Mouse (Mus musculus): ENCODE measurements at regions not wholly inside any gene's neighbourhood (a gene's known extent, or its start where the extent isn't known, plus 50 kb on each side); places are given as distances from the start of the nearest gene placed in this dataset.
A peak's percentile ranks its signal among the peaks of the same experiment; 100 is the strongest.

DNA sequence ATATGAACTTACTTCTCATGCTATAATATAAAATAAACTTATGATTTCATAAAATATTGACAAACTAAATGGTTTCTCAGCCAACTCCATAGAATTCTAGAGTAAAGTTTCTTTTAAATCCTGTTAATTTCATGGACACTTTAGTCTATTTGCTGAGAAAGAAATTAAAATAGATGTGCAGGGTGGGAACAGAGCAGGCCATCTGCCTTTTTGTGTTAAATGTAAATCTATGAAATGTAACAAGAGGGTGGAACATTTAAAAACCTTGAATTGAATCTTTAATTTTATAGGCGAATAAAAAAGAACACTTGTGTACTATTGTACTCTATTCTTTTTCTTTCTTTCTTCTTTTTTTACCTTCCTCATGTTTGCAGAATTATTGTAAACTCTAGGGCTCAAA is 1050.7 kb downstream of the Tbl1xr1 start:
- Histone ChIP-seq H3K9me3 (no peaks in the 10 kb centered on the region), H3K27ac (no peak overlapping the region), H3K36me3 (no peaks in the 10 kb centered on the region), H3K4me1 (no peaks in the 10 kb centered on the region), H3K4me3 (no peak overlapping the region), H3K9ac (no peak overlapping the region), H3K4me2 (replicated peaks) (no peak overlapping the region), H3K27me3 (no peaks in the 10 kb centered on the region)
- no peak for ATAC-seq (ENCODE audit: low FRiP score, low read depth)
- WGBS, result 95% methylated on average over 1 of the region's 1 CpGs

DNA sequence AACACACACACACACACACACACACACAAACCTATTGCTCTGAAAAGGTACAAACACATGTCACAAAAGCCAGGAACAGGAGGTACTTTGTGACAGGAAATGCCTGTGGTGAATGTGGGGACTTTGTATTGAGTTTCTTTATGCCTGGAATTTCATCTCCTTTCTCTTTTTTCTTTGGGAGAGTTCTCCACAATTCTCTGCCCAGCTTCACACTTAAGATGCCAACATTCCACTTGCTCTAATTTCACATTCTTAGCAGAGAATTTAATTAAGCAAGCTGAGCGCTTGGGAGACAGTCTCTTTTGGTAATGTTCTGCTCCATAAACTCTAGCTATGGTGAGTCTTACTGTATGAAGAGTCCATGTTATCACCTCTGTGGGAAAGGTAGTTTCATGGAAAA is 1059.1 kb downstream of the Tbl1xr1 start:
- H3K36me3 ChIP-seq, result no peaks in the 10 kb centered on the region
- H3K9me3 ChIP-seq, result no peaks in the 10 kb centered on the region
- no peak overlapping the region for H3K9ac ChIP-seq
- H3K27me3 ChIP-seq, result no peaks in the 10 kb centered on the region
- no peak overlapping the region for H3K4me3 ChIP-seq
- WGBS, result 74% methylated on average over 1 of the region's 1 CpGs
- ATAC-seq (ENCODE audit: low FRiP score, low read depth), result no peak
- H3K4me2 ChIP-seq (replicated peaks), result no peak overlapping the region
- no peaks in the 10 kb centered on the region for H3K4me1 ChIP-seq
- no peak overlapping the region for H3K27ac ChIP-seq

DNA sequence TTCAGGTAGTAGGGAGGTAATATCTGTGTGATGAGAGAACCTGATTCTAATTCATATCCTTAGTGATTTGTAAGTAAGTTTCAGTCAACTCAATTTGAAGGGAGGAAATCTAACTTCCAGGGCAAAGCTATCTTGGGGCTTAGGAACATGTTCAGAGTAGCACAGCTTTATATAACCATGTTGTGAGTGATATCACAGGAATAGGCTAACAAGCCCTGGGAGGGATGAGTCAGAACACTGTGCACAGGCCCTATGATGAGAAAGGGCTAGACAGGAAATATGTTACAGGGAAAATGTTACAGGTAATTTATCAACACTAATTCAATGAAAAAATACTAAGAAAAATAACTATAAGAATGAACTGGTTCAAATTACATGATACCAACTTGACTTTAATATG is 1062.5 kb downstream of the Tbl1xr1 start:
- ATAC-seq (ENCODE audit: low FRiP score, low read depth), result no peak
- no peak overlapping the region for H3K27ac ChIP-seq
- H3K4me3 ChIP-seq, result no peak overlapping the region
- no peak overlapping the region for H3K9ac ChIP-seq
- no peaks in the 10 kb centered on the region for H3K9me3 ChIP-seq
- no peak overlapping the region for H3K4me2 ChIP-seq (replicated peaks)
- H3K27me3 ChIP-seq, result no peaks in the 10 kb centered on the region
- no peaks in the 10 kb centered on the region for H3K36me3 ChIP-seq
- no peaks in the 10 kb centered on the region for H3K4me1 ChIP-seq

DNA sequence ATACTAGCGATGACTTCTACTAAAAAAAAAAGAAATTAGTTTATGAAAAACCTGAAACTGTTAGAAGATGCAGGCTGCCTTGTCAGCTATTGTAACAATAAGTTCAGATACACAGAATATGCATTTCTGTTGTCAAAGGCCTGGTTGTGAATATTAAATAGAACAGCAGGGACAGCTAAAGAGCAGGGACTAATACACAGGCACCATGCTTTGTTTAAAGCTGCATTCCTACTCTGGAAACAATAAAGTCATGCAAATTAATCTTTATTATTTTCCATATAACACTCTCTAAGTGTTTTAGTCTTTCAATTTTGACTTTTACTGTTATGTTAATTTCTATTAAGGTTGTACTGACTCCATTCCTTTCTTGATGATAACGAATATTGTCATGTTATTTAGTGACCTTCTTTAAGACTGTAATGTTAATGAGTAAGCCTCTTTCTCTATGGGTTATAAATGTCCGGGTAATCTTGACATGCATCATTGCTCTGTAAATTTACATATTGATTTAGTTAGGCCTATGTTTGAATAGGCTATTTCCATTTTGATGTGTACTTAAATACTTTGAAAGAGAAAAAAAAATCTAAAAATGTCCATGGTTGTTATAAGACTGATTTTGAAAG is 1088.5 kb downstream of the Tbl1xr1 start:
- Histone ChIP-seq H3K4me2 (replicated peaks) (no peak overlapping the region), H3K9ac (no peak overlapping the region), H3K36me3 (no peaks in the 10 kb centered on the region), H3K9me3 (no peaks in the 10 kb centered on the region), H3K4me1 (no peaks in the 10 kb centered on the region), H3K4me3 (no peak overlapping the region), H3K27me3 (no peaks in the 10 kb centered on the region), H3K27ac (no peak overlapping the region)
- ATAC-seq (ENCODE audit: low FRiP score, low read depth), result no peak
- WGBS, result 78% methylated on average over 3 of the region's 3 CpGs

DNA sequence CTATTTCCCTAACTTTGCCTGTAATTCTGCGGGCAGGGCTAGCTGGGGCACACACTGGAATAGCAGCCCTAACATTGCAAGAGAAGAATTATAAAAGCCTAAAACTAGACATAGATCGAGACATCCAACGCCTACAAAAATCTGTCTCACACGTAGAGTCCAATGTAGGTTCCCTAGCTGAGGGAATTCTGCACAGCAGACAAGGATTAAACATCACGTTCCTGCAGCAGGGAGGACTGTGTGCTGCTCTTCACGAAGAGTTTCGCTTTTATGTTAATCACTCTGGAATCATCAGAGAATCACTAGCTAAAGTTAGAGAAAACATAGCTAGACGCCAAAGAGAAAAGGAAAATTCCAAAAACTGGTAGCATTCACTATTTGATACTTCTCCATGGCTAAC is 1106.9 kb downstream of the Tbl1xr1 start:
- Histone ChIP-seq H3K27ac (no peak overlapping the region), H3K36me3 (no peaks in the 10 kb centered on the region), H3K9ac (no peak overlapping the region), H3K4me3 (no peak overlapping the region), H3K9me3 (no peaks in the 10 kb centered on the region), H3K27me3 (no peaks in the 10 kb centered on the region), H3K4me1 (no peaks in the 10 kb centered on the region), H3K4me2 (replicated peaks) (no peak overlapping the region)
- WGBS, result 89% methylated on average over 8 of the region's 8 CpGs
- ATAC-seq (ENCODE audit: low FRiP score, low read depth), result no peak

DNA sequence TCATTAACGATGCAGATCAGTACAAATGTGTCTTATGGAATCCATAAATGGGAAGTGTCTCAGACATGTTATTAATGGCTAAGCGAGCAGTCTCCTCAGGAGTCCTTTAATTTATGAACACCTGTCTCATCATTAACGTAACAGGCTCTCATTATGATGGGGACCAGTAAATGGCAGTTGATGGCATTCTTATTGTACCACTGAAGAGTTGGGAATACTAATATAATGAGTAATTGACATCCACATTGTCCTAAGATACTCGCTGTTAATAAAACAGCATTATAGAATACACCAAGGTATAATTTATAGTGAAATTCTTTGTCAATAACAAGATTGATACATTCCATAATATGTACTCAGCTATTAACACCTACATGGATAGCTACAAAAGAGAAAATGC is 1112.0 kb downstream of the Tbl1xr1 start:
- Histone ChIP-seq H3K9ac (no peak overlapping the region), H3K27ac (no peak overlapping the region), H3K4me3 (no peak overlapping the region), H3K9me3 (no peaks in the 10 kb centered on the region), H3K4me2 (replicated peaks) (no peak overlapping the region), H3K36me3 (no peaks in the 10 kb centered on the region), H3K4me1 (no peaks in the 10 kb centered on the region), H3K27me3 (no peaks in the 10 kb centered on the region)
- 74% methylated on average over 4 of the region's 4 CpGs for WGBS
- no peak for ATAC-seq (ENCODE audit: low FRiP score, low read depth)

DNA sequence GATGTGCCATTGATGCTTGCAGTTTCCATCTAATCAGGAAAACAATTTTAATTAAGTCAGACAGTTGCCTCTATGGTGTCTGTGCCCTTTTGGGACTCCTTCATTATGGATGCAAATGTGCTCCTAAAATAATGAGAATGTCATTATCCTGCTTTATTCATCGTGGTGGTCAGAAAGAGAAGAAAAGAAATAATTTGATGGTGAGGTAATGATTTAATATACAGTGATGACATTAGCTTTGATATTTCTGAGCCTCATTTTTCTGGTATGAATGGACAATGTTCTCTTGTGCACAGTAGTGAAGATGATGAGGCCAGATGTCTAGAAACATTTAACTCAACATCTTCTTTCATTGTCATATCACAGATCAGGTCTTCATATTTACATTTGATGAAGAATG is 1123.6 kb downstream of the Tbl1xr1 start:
- WGBS, result 76% methylated on average over 1 of the region's 1 CpGs
- Histone ChIP-seq H3K4me3 (no peak overlapping the region), H3K27ac (no peak overlapping the region)

DNA sequence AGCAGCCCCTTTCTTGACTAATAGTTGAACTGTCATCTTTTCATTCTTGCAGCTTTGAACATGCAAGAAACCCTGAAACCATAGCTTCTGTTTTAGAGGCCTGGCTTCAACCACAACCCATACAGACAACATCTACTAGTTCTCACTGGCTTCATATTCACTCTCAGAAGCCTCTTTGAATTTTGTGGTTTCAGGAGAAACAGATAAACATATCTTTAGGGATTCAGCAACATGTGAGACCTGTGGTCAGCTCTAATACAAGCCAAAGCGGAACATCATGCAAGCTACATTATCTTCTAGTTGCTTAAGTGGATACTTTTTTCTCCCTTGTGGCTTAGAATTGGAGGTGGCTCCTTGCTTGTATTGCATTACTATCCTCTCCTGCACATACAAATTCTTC is 1138.0 kb downstream of the Tbl1xr1 start:
- Histone ChIP-seq H3K4me1 (no peaks in the 10 kb centered on the region), H3K36me3 (no peaks in the 10 kb centered on the region), H3K27ac (no peak overlapping the region), H3K4me3 (no peak overlapping the region), H3K9ac (no peak overlapping the region), H3K27me3 (no peaks in the 10 kb centered on the region), H3K9me3 (no peaks in the 10 kb centered on the region), H3K4me2 (replicated peaks) (no peak overlapping the region)
- 93% methylated on average over 1 of the region's 1 CpGs for WGBS
- no peak for ATAC-seq (ENCODE audit: low FRiP score, low read depth)

More for the DNA sequence above, 1123.6 kb downstream of the Tbl1xr1 start:
- no peak overlapping the region for H3K9ac ChIP-seq
- ATAC-seq (ENCODE audit: low FRiP score, low read depth), result no peak
- no peak overlapping the region for H3K4me2 ChIP-seq (replicated peaks)
- H3K27me3 ChIP-seq, result no peaks in the 10 kb centered on the region
- no peaks in the 10 kb centered on the region for H3K36me3 ChIP-seq
- H3K9me3 ChIP-seq, result no peaks in the 10 kb centered on the region
- no peaks in the 10 kb centered on the region for H3K4me1 ChIP-seq

DNA sequence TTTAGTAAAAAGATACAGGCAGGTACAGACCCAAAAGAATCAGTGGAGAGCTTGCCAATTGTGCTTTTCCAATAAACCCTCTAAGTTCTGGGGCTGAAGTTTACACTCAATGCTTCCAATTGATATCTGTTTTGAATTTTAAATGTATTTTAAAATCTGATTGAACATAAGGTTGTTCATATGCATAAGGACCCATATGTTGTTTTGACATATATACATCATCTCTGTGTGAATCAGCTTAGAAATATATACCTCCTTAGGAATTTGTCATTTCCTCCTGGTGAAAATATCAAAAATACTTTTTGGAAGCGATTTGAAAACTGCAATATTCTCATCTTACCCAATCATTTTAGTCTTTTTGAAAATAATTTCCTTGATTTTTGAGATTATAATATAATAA is 1140.3 kb downstream of the Tbl1xr1 start:
- H3K27ac ChIP-seq, result no peak overlapping the region
- H3K36me3 ChIP-seq, result no peaks in the 10 kb centered on the region
- H3K4me1 ChIP-seq, result no peaks in the 10 kb centered on the region
- no peaks in the 10 kb centered on the region for H3K9me3 ChIP-seq
- H3K27me3 ChIP-seq, result no peaks in the 10 kb centered on the region
- no peak overlapping the region for H3K4me3 ChIP-seq
- 71% methylated on average over 1 of the region's 1 CpGs for WGBS
- no peak overlapping the region for H3K4me2 ChIP-seq (replicated peaks)
- no peak for ATAC-seq (ENCODE audit: low FRiP score, low read depth)
- H3K9ac ChIP-seq, result no peak overlapping the region

DNA sequence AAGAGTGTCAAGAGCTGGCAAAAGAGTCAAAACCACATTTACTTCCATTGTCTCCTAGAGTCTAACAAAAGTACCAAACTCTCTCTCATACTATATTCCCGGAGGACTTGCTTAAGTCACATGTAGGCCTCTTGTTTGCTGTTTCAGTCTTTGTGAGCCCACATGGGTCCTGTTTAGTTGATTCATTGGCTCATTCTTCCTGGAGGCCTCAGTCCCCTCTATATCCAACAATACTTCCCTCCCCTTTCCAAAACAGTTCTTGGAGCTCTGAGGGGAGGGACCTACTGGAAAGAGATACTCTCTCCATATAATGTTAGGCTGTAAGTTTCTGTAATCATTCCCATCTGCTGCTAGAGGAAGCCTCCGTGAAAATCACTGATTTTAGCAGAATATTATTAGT is 1171.8 kb downstream of the Tbl1xr1 start:
- Histone ChIP-seq H3K9me3 (no peaks in the 10 kb centered on the region), H3K4me2 (replicated peaks) (no peak overlapping the region), H3K4me1 (no peaks in the 10 kb centered on the region), H3K27ac (no peak overlapping the region), H3K9ac (no peak overlapping the region), H3K36me3 (no peaks in the 10 kb centered on the region), H3K27me3 (no peaks in the 10 kb centered on the region), H3K4me3 (no peak overlapping the region)
- 70% methylated on average over 2 of the region's 2 CpGs for WGBS
- ATAC-seq (ENCODE audit: low FRiP score, low read depth), result peak; percentile 66; the same call in 1 of the 2 replicates

DNA sequence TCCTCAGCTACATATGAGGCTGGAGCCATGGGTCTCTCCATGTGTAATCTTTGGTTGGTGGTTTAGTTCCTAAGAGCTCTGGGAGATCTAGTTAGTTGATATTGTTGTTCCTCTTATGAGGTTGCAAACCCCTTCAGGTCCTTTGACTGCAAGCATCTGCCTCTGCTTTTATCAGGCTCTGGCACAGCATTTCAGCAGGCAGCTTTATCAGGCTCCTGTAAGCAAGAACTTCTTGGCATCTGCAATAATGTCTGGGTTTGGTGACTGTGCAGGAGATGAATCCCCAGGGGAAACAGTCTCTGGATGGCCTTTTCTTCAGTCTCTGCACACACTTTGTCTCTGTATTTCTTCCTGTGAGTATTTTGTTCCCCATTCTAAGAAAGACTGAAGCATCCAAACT is 1175.7 kb downstream of the Tbl1xr1 start:
- Histone ChIP-seq H3K27ac (no peak overlapping the region), H3K27me3 (no peaks in the 10 kb centered on the region), H3K4me2 (replicated peaks) (no peak overlapping the region), H3K4me3 (no peak overlapping the region), H3K9me3 (no peaks in the 10 kb centered on the region), H3K4me1 (no peaks in the 10 kb centered on the region), H3K36me3 (no peaks in the 10 kb centered on the region), H3K9ac (no peak overlapping the region)
- ATAC-seq (ENCODE audit: low FRiP score, low read depth), result no peak

DNA sequence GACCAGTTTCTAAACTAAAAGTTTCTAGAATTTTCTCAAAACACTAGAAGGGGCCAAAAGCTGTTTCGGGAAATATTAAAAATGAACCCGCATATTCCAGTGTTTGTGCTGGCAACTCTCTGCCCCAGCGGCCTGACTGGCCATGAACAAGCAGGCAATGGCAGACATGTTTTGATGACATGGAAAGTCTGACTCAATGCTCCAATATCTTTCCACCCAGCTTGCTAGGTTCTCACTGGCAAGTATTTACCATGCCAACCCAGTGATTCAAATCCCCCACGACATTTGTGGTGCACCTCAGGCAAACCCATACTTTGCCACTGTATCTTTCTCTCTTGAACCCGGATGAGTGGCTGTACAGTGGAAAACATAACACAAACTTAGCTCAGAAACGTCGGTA is 1222.4 kb downstream of the Tbl1xr1 start:
- no peak for ATAC-seq (ENCODE audit: low FRiP score, low read depth)
- no peaks in the 10 kb centered on the region for H3K36me3 ChIP-seq
- no peak overlapping the region for H3K9ac ChIP-seq
- H3K4me1 ChIP-seq, result no peaks in the 10 kb centered on the region
- no peak overlapping the region for H3K27ac ChIP-seq
- WGBS, result 85% methylated on average over 7 of the region's 7 CpGs
- no peak overlapping the region for H3K4me3 ChIP-seq
- H3K4me2 ChIP-seq (replicated peaks), result no peak overlapping the region
- no peaks in the 10 kb centered on the region for H3K9me3 ChIP-seq
- H3K27me3 ChIP-seq, result no peaks in the 10 kb centered on the region

DNA sequence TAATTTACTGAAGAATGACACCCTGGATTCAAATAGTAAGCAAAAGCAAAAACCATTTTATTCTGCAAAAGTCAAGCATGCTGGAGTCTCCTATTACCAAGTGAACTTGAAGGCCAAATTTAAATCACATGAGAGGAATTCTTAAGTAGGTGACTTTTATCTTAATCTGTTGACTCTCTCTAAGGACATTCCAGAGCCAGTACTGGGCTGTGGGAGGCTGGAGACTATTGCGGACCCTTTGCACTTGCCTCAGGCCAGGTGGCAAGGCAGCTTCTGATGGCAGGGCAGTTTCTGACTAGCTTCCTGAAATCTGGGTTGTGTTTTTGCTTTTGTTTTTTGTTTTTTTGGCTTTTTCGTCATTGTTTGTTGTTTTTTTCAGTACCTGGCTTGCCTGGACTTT is 1257.8 kb downstream of the Tbl1xr1 start:
- no peak for ATAC-seq (ENCODE audit: low FRiP score, low read depth)
- no peak overlapping the region for H3K4me3 ChIP-seq
- H3K9ac ChIP-seq, result no peak overlapping the region
- H3K27ac ChIP-seq, result no peak overlapping the region
- no peaks in the 10 kb centered on the region for H3K4me1 ChIP-seq
- WGBS, result 74% methylated on average over 2 of the region's 2 CpGs
- no peaks in the 10 kb centered on the region for H3K27me3 ChIP-seq
- no peaks in the 10 kb centered on the region for H3K9me3 ChIP-seq
- H3K36me3 ChIP-seq, result no peaks in the 10 kb centered on the region
- no peak overlapping the region for H3K4me2 ChIP-seq (replicated peaks)

Data from limb, embryonic 13.5 days (tissue).